Mouse (Mus musculus): Measurements from ENCODE around the gene Cby1. TPM values are rescaled to one million over a fixed set of nuclear protein-coding genes. Genes with fewer than 3 reads are reported as not detected.

Gene Cby1
- 70.3 and 107 TPM in 2 replicates for total RNA-seq (2014; rRNA removed)
- 117 and 119 TPM in 2 replicates for polyA plus RNA-seq (2015; fragmentation: Nextera tagmentation; extraction: Ambion mirVana)

GRCm38 (mm10) chr15:79658531-79659375, at the start of gene Cby1, which contains the start of gene Fam227a:
TSS of gene Cby1 (plus strand) at chr15:79659199.
TSS of gene Fam227a (minus strand) at chr15:79658956.
- Histone ChIP-seq H3K9ac (peak within 1 kb of the TSS; percentile 88), H3K4me2 (ENCODE audit: low read depth) (peak within 1 kb of the TSS; percentile 83), H3K36me3 (ENCODE audit: insufficient read depth) (peaks cover 13% of the 10 kb centered on the region), H3K4me3 (ENCODE audit: low read depth, low read length) (peak within 1 kb of the TSS; percentile 88), H3K27me3 (ENCODE audit: insufficient read depth, low read length) (no peaks in the 10 kb centered on the region), H3K27ac (ENCODE audit: low read depth, low read length) (peak within 1 kb of the TSS; percentile 99), H3K4me1 (ENCODE audit: insufficient read depth) (peaks cover 4% of the 10 kb centered on the region; the same call in 1 of the 2 replicates), H3K9me3 (ENCODE audit: low read length) (no peaks in the 10 kb centered on the region)
- DNase-seq (peak; percentile 98), ATAC-seq (peak; percentile 90)
- TF ChIP-seq CTCF (IDR thresholded peaks at IDR 0.05; ENCODE audit: low read depth), result no peak
- WGBS, result 1% methylated on average over 55 of the region's 55 CpGs

- H3K4me3 ChIP-seq (ENCODE audit: low read depth, low read length), result no peak overlapping the region
- no peak overlapping the region for H3K9ac ChIP-seq
- no peak for ATAC-seq
- no peak overlapping the region for H3K27ac ChIP-seq (ENCODE audit: low read depth, low read length)
- no peak overlapping the region for H3K4me2 ChIP-seq (ENCODE audit: low read depth)
- peaks cover 15% of the 10 kb centered on the region for H3K36me3 ChIP-seq (ENCODE audit: insufficient read depth)
- 0 out of 2 replicates have a peak, but pooled peaks cover 4% of the 10 kb centered on the region for H3K27me3 ChIP-seq (ENCODE audit: insufficient read depth, low read length)
- DNase-seq, result no peak
- no peak for TF ChIP-seq CTCF (IDR thresholded peaks at IDR 0.05; ENCODE audit: low read depth)
- H3K9me3 ChIP-seq (ENCODE audit: low read length), result no peaks in the 10 kb centered on the region
- WGBS, result 99% methylated on average over 2 of the region's 2 CpGs
- H3K4me1 ChIP-seq (ENCODE audit: insufficient read depth), result no peaks in the 10 kb centered on the region
Observed at GRCm38 (mm10) chr15:79609226-79609625, 49.8 kb upstream of the Cby1 start.

- Histone ChIP-seq H3K4me2 (ENCODE audit: low read depth) (no peak overlapping the region), H3K9me3 (ENCODE audit: low read length) (no peaks in the 10 kb centered on the region), H3K27ac (ENCODE audit: low read depth, low read length) (no peak overlapping the region), H3K27me3 (ENCODE audit: insufficient read depth, low read length) (no peaks in the 10 kb centered on the region), H3K36me3 (ENCODE audit: insufficient read depth) (peaks cover 53% of the 10 kb centered on the region), H3K4me1 (ENCODE audit: insufficient read depth) (no peaks in the 10 kb centered on the region), H3K4me3 (ENCODE audit: low read depth, low read length) (no peak overlapping the region), H3K9ac (no peak overlapping the region)
- TF ChIP-seq CTCF (IDR thresholded peaks at IDR 0.05; ENCODE audit: low read depth), result no peak
- ATAC-seq (no peak), DNase-seq (no peak)
- WGBS, result 91% methylated on average over 7 of the region's 7 CpGs
Observed at GRCm38 (mm10) chr15:79615501-79615900, 43.5 kb upstream of the Cby1 start.

GRCm38 (mm10) chr15:79616729-79617128, 42.3 kb upstream of the Cby1 start:
- H3K36me3 ChIP-seq (ENCODE audit: insufficient read depth), result peaks cover 65% of the 10 kb centered on the region
- no peaks in the 10 kb centered on the region for H3K27me3 ChIP-seq (ENCODE audit: insufficient read depth, low read length)
- ATAC-seq, result no peak
- WGBS, result 89% methylated on average over 5 of the region's 5 CpGs
- H3K4me2 ChIP-seq (ENCODE audit: low read depth), result no peak overlapping the region
- H3K4me3 ChIP-seq (ENCODE audit: low read depth, low read length), result no peak overlapping the region
- H3K4me1 ChIP-seq (ENCODE audit: insufficient read depth), result no peaks in the 10 kb centered on the region
- H3K9ac ChIP-seq, result no peak overlapping the region
- no peak overlapping the region for H3K27ac ChIP-seq (ENCODE audit: low read depth, low read length)
- TF ChIP-seq CTCF (IDR thresholded peaks at IDR 0.05; ENCODE audit: low read depth), result no peak
- H3K9me3 ChIP-seq (ENCODE audit: low read length), result no peaks in the 10 kb centered on the region
- no peak for DNase-seq

- H3K36me3 ChIP-seq (ENCODE audit: insufficient read depth), result peaks cover 67% of the 10 kb centered on the region
- no peak overlapping the region for H3K4me3 ChIP-seq (ENCODE audit: low read depth, low read length)
- no peaks in the 10 kb centered on the region for H3K4me1 ChIP-seq (ENCODE audit: insufficient read depth)
- no peak for ATAC-seq
- no peak overlapping the region for H3K27ac ChIP-seq (ENCODE audit: low read depth, low read length)
- no peaks in the 10 kb centered on the region for H3K27me3 ChIP-seq (ENCODE audit: insufficient read depth, low read length)
- TF ChIP-seq CTCF (IDR thresholded peaks at IDR 0.05; ENCODE audit: low read depth), result no peak
- DNase-seq, result no peak
- WGBS, result 83% methylated on average over 11 of the region's 11 CpGs
- no peak overlapping the region for H3K4me2 ChIP-seq (ENCODE audit: low read depth)
- H3K9me3 ChIP-seq (ENCODE audit: low read length), result no peaks in the 10 kb centered on the region
- H3K9ac ChIP-seq, result no peak overlapping the region
Observed at GRCm38 (mm10) chr15:79617135-79617534, 41.9 kb upstream of the Cby1 start.

GRCm38 (mm10) chr15:79618456-79618855, 40.5 kb upstream of the Cby1 start:
- H3K27me3 ChIP-seq (ENCODE audit: insufficient read depth, low read length), result no peaks in the 10 kb centered on the region
- 93% methylated on average over 7 of the region's 7 CpGs for WGBS
- no peak for ATAC-seq
- DNase-seq, result no peak
- TF ChIP-seq CTCF (IDR thresholded peaks at IDR 0.05; ENCODE audit: low read depth), result no peak
- no peak overlapping the region for H3K9ac ChIP-seq
- H3K4me1 ChIP-seq (ENCODE audit: insufficient read depth), result no peaks in the 10 kb centered on the region
- H3K36me3 ChIP-seq (ENCODE audit: insufficient read depth), result peaks cover 67% of the 10 kb centered on the region
- H3K9me3 ChIP-seq (ENCODE audit: low read length), result no peaks in the 10 kb centered on the region
- no peak overlapping the region for H3K27ac ChIP-seq (ENCODE audit: low read depth, low read length)
- no peak overlapping the region for H3K4me2 ChIP-seq (ENCODE audit: low read depth)
- H3K4me3 ChIP-seq (ENCODE audit: low read depth, low read length), result no peak overlapping the region

- no peak overlapping the region for H3K4me3 ChIP-seq (ENCODE audit: low read depth, low read length)
Observed at GRCm38 (mm10) chr15:79619770-79620414, 39.1 kb upstream of the Cby1 start.

More at GRCm38 (mm10) chr15:79619770-79620414, 39.1 kb upstream of the Cby1 start:
- DNase-seq, result no peak
- TF ChIP-seq CTCF (IDR thresholded peaks at IDR 0.05; ENCODE audit: low read depth), result no peak
- Histone ChIP-seq H3K4me2 (ENCODE audit: low read depth) (no peak overlapping the region), H3K27me3 (ENCODE audit: insufficient read depth, low read length) (no peaks in the 10 kb centered on the region), H3K27ac (ENCODE audit: low read depth, low read length) (no peak overlapping the region), H3K9me3 (ENCODE audit: low read length) (no peaks in the 10 kb centered on the region), H3K9ac (no peak overlapping the region), H3K4me1 (ENCODE audit: insufficient read depth) (no peaks in the 10 kb centered on the region), H3K36me3 (ENCODE audit: insufficient read depth) (peaks cover 74% of the 10 kb centered on the region)
- ATAC-seq, result no peak
- 85% methylated on average over 11 of the region's 11 CpGs for WGBS
